Mouse (Mus musculus) neural tube, embryonic 13.5 days (tissue): ENCODE measurements around the gene Prss57. TPM values are rescaled to one million over a fixed set of nuclear protein-coding genes. Genes with fewer than 3 reads are reported as not detected.
A peak's percentile ranks its signal among the peaks of the same experiment; 100 is the strongest.

Experiments
- ATAC-seq: fragments of 200-750 bp; cut with Nextera tagmentation; 2 replicates; pipeline ENCODE4 v1.8.0; 2017; ENCODE audit warnings: low read depth, mild to moderate bottlenecking, moderate TSS enrichment, moderate library complexity
- H3K27ac ChIP-seq: fragments of 300-500 bp; sonication (generic); replicated peaks from 2 replicates; pipeline ENCODE4 v1.5.1; 2015; ENCODE audit warnings: moderate library complexity, mild to moderate bottlenecking, inconsistent platforms
- H3K27me3 ChIP-seq: fragments of 300-500 bp; sonication (generic); 2 replicates; pipeline ENCODE4 v1.6.1; 2015; ENCODE audit warnings: mild to moderate bottlenecking, inconsistent platforms
- H3K36me3 ChIP-seq: fragments of 300-500 bp; sonication (generic); 2 replicates; pipeline ENCODE4 v1.6.1; 2015; ENCODE audit warnings: mild to moderate bottlenecking, inconsistent platforms
- H3K4me1 ChIP-seq: fragments of 300-500 bp; sonication (generic); replicated peaks from 2 replicates; pipeline ENCODE4 v1.6.1; 2015; ENCODE audit warnings: inconsistent platforms
- H3K4me2 ChIP-seq: fragments of 300-500 bp; sonication (generic); 2 replicates; pipeline ENCODE4 v1.6.1; 2015; ENCODE audit warnings: inconsistent platforms, mild to moderate bottlenecking, moderate library complexity
- H3K4me3 ChIP-seq: fragments of 300-500 bp; sonication (generic); 2 replicates; pipeline ENCODE4 v1.5.1; 2015; ENCODE audit warnings: mild to moderate bottlenecking, inconsistent platforms
- H3K9ac ChIP-seq: fragments of 300-500 bp; sonication (generic); 2 replicates; pipeline ENCODE4 v1.6.1; 2015; ENCODE audit warnings: moderate library complexity, mild to moderate bottlenecking, inconsistent platforms
- H3K9me3 ChIP-seq: fragments of 300-500 bp; sonication (generic); 2 replicates; pipeline ENCODE4 v1.6.1; 2016; ENCODE audit warnings: inconsistent platforms
- WGBS: fragments of 180-500 bp; shearing (Covaris S2); methylation state at CpG from one replicate; pipeline ENCODE4 v1.1.7; 2015; 5-methylcytosine and 5-hydroxymethylcytosine counted together
- polyA plus RNA-seq: library from polyadenylated mRNA; unstranded; fragments of >200 nt; fragmentation: Nextera tagmentation; extraction: Ambion mirVana; gene quantifications from 2 replicates; pipeline ENCODE4 v1.2.1, GENCODE M21; 2015

The Prss57 gene
- polyA plus RNA-seq, 1 experiment from 2014 or later, result 0.07 TPM

DNA sequence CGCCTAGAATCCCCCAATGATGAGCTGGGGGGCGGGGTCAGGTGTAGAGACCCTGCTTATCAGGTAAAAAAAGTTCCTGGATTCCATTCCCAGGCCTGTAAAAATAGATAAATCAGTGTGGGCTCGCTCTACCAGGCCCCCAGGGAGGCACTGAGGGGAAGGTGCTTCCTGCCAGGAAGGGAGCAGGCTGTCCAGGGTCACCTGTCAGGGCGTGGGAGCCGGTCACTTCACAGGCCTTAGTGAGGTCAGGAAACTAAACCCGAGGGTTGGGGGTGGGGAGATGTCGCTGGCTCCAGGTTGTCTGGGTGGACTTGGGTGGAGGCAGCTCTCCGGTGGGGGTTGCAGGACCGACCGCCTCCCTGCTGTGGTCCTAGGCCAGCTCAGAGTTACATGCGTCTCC lies 14.9 kb upstream of the Prss57 start:
- Histone ChIP-seq H3K4me2 (no peak overlapping the region), H3K27me3 (no peaks in the 10 kb centered on the region), H3K4me3 (no peak overlapping the region), H3K36me3 (peaks cover 41% of the 10 kb centered on the region), H3K4me1 (peaks cover 80% of the 10 kb centered on the region), H3K9me3 (no peaks in the 10 kb centered on the region), H3K27ac (peak overlapping the region; percentile 97; the same call in 1 of the 2 replicates), H3K9ac (peak overlapping the region; percentile 39; the same call in 1 of the 2 replicates)
- ATAC-seq, result no peak
- 78% methylated on average over 11 of the region's 11 CpGs for WGBS

DNA sequence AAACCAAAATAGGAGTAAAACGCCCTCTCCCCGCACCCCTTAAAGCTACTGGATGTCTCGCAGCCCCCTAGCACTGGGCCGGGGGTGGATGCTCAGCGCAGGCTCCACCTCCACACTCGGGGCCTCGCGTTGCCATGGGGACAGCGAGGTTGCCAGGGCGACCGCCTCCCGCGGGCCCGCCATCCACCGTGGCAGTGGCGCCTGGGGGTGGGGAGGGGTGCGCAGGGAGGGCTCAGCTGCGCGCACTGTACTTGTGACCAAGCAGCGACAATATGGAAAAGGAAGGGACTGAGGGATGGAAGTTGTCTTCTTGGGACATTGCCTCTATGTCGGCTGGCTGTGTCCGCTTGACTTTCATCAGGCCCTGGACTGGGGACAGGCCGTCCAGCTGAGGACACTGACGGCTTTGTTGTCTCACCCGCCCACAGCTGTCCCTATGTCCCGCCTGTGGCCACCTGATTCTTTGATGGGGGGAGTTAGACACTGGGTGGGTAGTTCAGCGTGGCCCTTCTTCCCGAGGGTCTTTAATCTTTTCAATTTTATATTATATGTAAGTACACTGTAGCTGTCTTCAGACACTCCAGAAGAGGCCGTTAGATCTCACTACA lies 13.1 kb upstream of the Prss57 start:
- Histone ChIP-seq H3K27me3 (no peaks in the 10 kb centered on the region), H3K9me3 (no peaks in the 10 kb centered on the region), H3K4me1 (peaks cover 90% of the 10 kb centered on the region), H3K9ac (peak overlapping the region; percentile 58), H3K27ac (peak overlapping the region; percentile 97), H3K4me2 (peak overlapping the region; percentile 51), H3K36me3 (peaks cover 23% of the 10 kb centered on the region), H3K4me3 (peak overlapping the region; percentile 26)
- 3% methylated on average over 29 of the region's 29 CpGs for whole genome bisulfite sequencing
- ATAC-seq, result peak; percentile 91

DNA sequence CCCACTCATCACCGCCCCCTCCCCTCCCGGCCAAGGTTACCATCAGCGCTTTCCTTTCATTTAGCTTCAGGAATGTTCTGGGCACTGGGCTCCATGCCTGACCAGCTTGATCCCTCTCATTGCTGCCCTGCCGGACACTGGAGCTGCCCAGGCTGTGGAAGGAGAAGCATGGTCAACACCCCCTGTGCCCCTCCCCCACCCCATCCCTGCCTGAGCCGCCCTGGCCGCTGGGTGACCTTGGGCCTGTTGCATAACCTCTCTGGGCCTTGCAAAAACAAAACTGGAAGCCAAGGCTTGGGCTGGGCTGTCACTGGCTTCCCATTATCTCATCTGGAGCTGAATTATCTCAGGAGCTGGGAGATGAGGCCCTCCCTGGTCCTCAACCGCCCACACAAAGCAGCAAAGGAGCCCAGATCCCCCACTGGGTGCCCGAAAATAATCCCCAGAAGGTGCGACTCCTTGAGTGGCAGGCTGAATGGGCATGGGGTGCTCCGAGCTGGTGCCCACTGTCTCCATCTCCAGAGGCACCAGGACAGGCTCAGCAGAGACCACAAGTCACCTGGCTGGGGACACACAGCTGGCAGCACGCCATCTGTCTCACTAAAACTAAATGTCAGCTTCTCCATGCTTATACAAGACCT lies 11.7 kb upstream of the Prss57 start:
- Histone ChIP-seq H3K4me1 (peaks cover 88% of the 10 kb centered on the region), H3K9ac (peak overlapping the region; percentile 45)
- ATAC-seq, result no peak

DNA sequence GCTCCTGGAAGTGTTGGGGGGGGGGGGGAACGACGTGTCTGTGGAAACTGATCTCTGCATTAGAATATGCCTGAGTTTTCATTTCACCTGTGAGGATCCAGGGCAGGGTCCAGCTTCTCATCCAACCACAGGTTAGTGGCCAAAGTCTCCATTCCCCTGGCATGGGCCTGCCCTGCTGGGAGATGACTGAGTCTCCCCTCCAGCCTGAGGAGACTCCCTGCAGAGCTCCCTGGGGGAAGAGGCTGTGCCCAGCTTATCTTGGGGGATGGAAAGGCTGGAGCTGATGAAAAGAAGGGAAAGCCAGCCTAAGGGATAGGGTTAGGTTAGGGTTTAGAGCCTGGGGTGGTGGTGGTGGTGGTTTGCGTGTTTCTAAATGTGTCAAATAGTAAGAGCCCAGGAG lies 11.1 kb upstream of the Prss57 start:
- WGBS, result 30% methylated on average over 3 of the region's 3 CpGs
- Histone ChIP-seq H3K9ac (peak overlapping the region; percentile 45), H3K4me2 (peak overlapping the region; percentile 2; the same call in 1 of the 2 replicates), H3K4me3 (no peak overlapping the region), H3K4me1 (peaks cover 88% of the 10 kb centered on the region), H3K9me3 (no peaks in the 10 kb centered on the region), H3K36me3 (0 out of 2 replicates have a peak, but pooled peaks cover 4% of the 10 kb centered on the region), H3K27me3 (no peaks in the 10 kb centered on the region), H3K27ac (peak overlapping the region; percentile 97)
- no peak for ATAC-seq

More for the DNA sequence above, 11.7 kb upstream of the Prss57 start:
- Histone ChIP-seq H3K27me3 (no peaks in the 10 kb centered on the region), H3K4me3 (no peak overlapping the region), H3K27ac (peak overlapping the region; percentile 97), H3K36me3 (peaks cover 10% of the 10 kb centered on the region; the same call in 1 of the 2 replicates), H3K4me2 (peak overlapping the region; percentile 2; the same call in 1 of the 2 replicates), H3K9me3 (no peaks in the 10 kb centered on the region)
- 38% methylated on average over 11 of the region's 11 CpGs for WGBS

DNA sequence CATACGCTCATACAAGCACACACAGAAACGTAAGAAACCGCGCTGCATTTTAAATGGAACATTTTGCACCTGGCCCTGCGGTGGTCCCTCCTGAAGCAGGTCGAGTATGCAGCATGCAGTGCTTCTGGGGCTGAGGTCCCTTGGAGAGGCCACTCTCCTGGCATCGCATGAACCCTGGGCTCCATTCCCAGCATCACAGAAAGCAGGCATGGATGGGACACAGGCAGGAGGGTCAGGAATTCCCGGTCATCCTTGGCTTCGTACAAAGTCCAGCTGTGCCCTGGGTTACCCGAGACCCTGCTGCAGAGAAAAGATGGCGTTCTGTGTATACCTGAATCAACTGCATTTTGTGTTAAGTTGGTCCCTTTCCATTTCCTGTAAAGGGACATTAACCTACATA lies 9.7 kb upstream of the Prss57 start:
- WGBS, result 78% methylated on average over 11 of the region's 11 CpGs
- no peak overlapping the region for H3K9ac ChIP-seq

DNA sequence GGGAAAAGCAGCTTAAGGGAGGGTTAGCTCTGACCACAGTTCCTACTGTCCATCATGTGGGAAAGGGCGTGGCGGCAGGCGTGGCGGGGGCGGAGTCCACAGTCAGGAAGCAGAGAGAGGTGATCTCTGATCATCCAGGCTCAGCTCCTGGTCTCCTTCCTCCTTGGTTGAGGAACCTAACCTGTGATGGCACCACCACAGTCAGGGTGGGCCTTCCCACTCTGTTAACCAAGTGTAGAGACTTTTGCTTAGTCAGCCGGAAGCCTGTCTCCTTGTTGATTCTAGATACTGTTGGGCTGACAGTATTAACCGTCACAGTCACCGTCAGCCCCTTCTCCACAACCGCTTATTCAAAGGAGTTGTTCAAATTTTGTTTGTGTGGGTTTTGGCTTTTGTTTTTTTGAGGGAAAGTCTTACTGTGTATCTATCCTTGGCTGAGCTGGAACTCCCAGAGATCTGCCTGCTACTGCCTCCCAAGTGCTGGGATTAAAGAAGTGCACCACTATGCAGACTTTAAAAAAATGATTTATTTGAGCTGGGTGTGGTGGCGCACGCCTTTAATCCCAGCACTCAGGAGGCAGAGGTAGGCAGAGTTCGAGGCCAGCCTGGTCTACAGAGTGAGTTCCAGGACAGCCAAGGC lies 7.6 kb upstream of the Prss57 start:
- H3K4me2 ChIP-seq, result no peak overlapping the region
- H3K27me3 ChIP-seq, result no peaks in the 10 kb centered on the region
- H3K9ac ChIP-seq, result no peak overlapping the region
- no peak overlapping the region for H3K4me3 ChIP-seq
- no peak overlapping the region for H3K27ac ChIP-seq
- H3K9me3 ChIP-seq, result no peaks in the 10 kb centered on the region
- H3K36me3 ChIP-seq, result no peaks in the 10 kb centered on the region
- WGBS, result 86% methylated on average over 12 of the region's 12 CpGs
- peaks cover 81% of the 10 kb centered on the region for H3K4me1 ChIP-seq
- no peak for ATAC-seq

More for the DNA sequence above, 9.7 kb upstream of the Prss57 start:
- Histone ChIP-seq H3K4me2 (no peak overlapping the region), H3K36me3 (no peaks in the 10 kb centered on the region), H3K27ac (peak overlapping the region; percentile 18; the same call in 1 of the 2 replicates), H3K4me1 (peaks cover 88% of the 10 kb centered on the region), H3K4me3 (no peak overlapping the region), H3K27me3 (no peaks in the 10 kb centered on the region), H3K9me3 (no peaks in the 10 kb centered on the region)
- no peak for ATAC-seq

DNA sequence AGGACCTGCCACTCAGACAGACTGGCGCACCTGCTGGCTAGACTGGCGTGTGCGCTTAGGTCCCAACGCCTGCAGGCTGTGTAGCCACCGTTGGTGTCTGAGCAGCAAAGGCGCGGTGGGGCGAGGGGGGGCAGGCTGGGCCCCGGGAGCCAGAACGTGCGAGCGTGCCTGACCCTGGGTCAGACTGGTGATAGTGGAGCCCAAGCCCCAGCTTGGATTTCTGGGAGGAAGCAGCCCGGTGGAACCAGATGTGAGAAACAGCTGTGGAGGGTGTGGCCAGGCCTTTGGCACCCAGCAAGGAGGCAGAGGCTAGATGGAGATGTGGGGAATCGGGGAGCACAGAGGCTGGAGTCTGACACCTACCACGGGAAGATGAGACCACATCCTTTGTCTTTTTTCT lies 6.6 kb upstream of the Prss57 start:
- H3K9ac ChIP-seq, result peak overlapping the region; percentile 66
- whole genome bisulfite sequencing, result 41% methylated on average over 15 of the region's 15 CpGs
- no peaks in the 10 kb centered on the region for H3K27me3 ChIP-seq
- H3K4me1 ChIP-seq, result peaks cover 70% of the 10 kb centered on the region
- H3K4me2 ChIP-seq, result peak overlapping the region; percentile 46
- no peaks in the 10 kb centered on the region for H3K36me3 ChIP-seq
- peak overlapping the region; percentile 72 for H3K27ac ChIP-seq
- no peaks in the 10 kb centered on the region for H3K9me3 ChIP-seq
- no peak for ATAC-seq
- peak overlapping the region; percentile 20 for H3K4me3 ChIP-seq

DNA sequence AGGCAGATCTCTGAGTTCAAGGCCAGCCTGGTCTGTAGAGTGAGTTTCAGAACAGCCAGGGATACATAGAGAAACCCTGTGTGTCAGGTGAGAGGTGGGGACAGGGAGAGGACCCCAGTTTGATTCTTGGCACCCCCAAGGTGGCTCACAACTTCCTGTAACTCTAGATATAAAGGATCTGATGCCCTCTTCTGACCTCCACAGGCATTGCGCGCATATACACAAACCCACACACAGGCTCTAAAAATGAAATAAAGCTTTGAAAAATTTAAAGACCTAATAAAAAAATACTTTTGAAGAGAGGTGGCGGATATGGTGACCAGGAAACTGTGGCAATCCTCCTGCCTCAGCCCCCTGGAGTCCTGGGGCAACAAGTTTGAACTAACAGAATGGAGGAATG lies 5.1 kb upstream of the Prss57 start:
- no peaks in the 10 kb centered on the region for H3K9me3 ChIP-seq
- ATAC-seq, result no peak
- 0 out of 2 replicates have a peak overlapping the region, but pooled peaks have one; percentile 87 for H3K4me2 ChIP-seq
- no peaks in the 10 kb centered on the region for H3K27me3 ChIP-seq
- no peak overlapping the region for H3K9ac ChIP-seq
- H3K4me1 ChIP-seq, result peaks cover 56% of the 10 kb centered on the region
- WGBS, result 93% methylated on average over 3 of the region's 3 CpGs
- H3K4me3 ChIP-seq, result no peak overlapping the region
- H3K27ac ChIP-seq, result no peak overlapping the region
- no peaks in the 10 kb centered on the region for H3K36me3 ChIP-seq

DNA sequence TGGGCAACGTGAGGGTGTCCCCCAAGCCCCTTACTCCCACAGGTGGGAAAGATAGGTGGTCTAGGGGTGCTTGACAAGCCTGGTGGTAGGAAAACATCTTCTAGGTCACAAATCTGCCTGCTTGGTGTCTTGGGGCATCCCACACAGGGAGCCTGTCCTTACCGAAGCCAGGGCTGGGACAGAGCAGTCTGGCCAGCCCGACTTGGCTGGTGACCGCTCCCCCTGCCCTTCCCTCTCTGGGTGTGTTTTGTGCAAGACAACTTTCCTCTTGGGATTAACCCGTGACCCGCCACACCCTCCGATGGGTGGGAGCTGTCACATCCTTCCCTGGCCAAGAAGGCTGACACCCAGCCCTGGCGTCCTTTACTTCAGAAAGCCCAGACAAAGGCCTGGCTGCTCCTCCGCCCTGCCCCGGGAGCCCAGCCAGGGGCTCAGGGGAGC lies 3.8 kb upstream of the Prss57 start:
- WGBS, result 4% methylated on average over 10 of the region's 10 CpGs
- Histone ChIP-seq H3K27me3 (no peaks in the 10 kb centered on the region), H3K4me2 (peak overlapping the region; percentile 87), H3K4me1 (peaks cover 46% of the 10 kb centered on the region), H3K36me3 (no peaks in the 10 kb centered on the region), H3K27ac (peak overlapping the region; percentile 93), H3K9ac (peak overlapping the region; percentile 98), H3K4me3 (peak overlapping the region; percentile 97), H3K9me3 (no peaks in the 10 kb centered on the region)
- ATAC-seq, result peak; percentile 28

DNA sequence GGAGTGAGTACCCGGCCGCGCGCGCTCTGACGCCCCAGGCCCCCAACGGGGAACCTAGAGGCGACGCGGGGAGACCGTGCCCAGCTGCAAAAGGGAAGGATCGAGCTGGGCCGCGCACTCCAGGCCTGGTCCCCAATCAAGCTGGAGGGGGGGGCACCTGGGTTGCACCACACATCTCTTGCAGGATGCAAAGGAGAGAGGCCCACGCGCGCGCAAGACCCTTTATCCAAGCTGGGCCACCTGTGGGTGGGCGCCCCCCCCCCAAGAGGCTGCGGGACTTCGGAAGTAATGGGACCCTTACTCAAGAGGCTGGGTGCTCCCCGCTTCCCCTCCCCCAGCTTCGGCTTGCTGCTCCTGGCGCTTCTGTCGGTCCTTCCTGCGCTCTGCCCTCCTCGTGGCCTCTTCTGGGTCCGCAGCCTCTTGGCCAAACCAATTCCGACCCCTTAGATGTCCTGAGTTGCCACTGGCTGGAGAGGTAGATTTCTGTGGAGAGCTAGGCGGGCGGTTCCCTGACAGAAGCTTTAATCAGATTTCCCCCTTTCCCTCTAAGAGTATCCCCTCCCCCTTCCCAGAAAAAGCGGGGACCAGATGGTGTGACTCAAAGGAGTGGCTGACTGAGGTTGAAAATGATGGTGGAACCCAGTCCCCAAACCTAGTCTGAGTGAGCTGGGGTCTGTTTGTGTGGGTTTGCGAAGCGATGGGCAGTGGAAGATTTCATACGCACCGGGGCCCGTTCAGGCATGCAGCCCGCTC lies 3.2 kb upstream of the Prss57 start:
- H3K4me1 ChIP-seq, result peaks cover 45% of the 10 kb centered on the region
- peak overlapping the region; percentile 93 for H3K27ac ChIP-seq
- peak overlapping the region; percentile 98 for H3K9ac ChIP-seq
- H3K9me3 ChIP-seq, result no peaks in the 10 kb centered on the region
- peak overlapping the region; percentile 97 for H3K4me3 ChIP-seq
- ATAC-seq, result peak; percentile 60
- no peaks in the 10 kb centered on the region for H3K36me3 ChIP-seq
- no peaks in the 10 kb centered on the region for H3K27me3 ChIP-seq
- H3K4me2 ChIP-seq, result peak overlapping the region; percentile 87
- WGBS, result 1% methylated on average over 37 of the region's 38 CpGs

DNA sequence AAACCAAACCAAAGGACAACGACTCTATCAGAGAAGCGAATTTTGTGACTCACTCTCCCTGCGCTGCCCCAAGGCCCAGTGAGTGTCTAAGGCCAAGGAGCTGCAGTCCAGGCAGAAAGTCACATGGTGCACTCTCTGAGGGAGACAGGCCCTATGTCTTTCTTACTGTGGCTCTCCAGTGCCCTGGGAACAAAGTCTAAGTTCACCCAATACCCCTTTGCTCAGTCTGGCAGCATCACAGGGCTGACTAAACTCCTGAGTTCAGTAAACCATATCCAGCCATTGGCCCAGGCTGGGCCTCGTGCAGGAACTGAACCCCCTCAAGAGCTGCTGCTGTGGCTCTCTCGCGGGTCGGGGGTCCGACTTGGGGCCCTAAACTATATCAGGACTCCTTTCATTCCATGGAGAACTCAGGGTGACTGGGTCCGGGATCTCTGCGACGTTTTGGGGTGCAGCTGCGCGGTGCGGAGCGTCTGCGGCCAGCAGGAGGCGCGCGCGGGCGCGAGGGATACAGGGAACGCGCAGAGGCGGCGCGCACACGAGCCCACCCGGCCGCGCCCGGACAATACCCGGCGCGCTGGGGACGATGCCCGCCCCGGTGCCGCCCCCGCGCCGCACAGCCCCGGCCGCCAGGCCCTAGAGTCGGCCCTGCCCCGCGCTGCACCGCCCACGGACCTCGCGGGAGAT lies 2.4 kb upstream of the Prss57 start, which contains the start of gene Palm:
TSS of gene Palm (plus strand) at position 522 of the 687 bp plus-strand sequence.
- H3K27me3 ChIP-seq, result no peaks in the 10 kb centered on the region
- H3K4me1 ChIP-seq, result peaks cover 41% of the 10 kb centered on the region
- no peaks in the 10 kb centered on the region for H3K9me3 ChIP-seq
- WGBS, result 6% methylated on average over 51 of the region's 51 CpGs
- peak within 1 kb of the TSS; percentile 97 for H3K4me3 ChIP-seq
- H3K27ac ChIP-seq, result peak within 1 kb of the TSS; percentile 93
- H3K9ac ChIP-seq, result peak within 1 kb of the TSS; percentile 98
- peak within 1 kb of the TSS; percentile 87 for H3K4me2 ChIP-seq
- ATAC-seq, result peak; percentile 63
- H3K36me3 ChIP-seq, result no peaks in the 10 kb centered on the region
